Mouse (Mus musculus): Measurements from ENCODE around the gene Foxo1. TPM values are rescaled to one million over a fixed set of nuclear protein-coding genes. Genes with fewer than 3 reads are reported as not detected.

The Foxo1 gene
- polyA plus RNA-seq, 1 experiment from 2014 or later = 5.4 TPM

DNA sequence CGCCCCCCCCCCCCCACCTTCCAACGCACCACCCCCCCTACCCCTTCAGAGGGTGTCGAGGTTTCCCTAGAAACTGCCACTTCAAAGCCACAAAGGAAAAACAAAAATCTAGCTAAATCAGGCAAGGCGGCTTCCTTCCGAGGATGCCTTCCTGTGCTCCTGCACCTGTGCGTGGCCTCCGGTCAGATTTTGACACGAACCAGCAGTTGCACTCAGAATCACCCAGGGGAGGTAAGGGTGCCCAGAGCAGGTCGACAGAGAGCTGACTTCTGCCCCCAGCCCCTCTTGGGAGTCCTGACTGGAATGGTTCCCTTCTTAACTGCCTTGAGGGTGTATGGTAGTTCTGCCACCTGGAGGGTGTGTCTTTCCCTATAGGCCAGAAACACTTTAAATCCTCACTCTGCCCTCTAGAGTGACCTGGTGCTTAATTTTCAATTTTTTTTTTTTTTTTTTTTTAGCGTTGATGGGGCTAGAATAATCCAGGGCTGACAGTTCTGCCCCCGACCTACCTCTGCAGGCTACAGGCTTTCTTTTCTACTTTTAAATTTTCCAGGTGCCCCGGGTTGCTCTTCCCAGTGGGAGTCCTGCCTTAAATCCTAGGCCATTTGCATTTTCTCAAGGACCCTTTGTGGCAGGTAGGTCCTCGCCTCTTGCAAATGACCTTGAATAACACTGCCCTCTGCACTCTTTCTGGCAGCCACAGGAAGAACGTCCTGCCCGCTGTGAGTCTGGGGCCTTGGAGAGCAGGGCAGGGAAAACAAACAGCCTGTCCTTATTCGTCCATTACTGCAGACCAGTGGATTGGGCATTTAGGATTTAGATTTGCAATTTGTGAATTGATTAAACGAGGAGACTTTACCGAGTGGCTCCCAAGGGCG, 132.4 kb downstream of the Foxo1 start:
- Histone ChIP-seq H3K9ac (0 out of 2 replicates have a peak overlapping the region, but pooled peaks have one; percentile 55), H3K4me2 (peak overlapping the region; percentile 75), H3K27me3 (no peaks in the 10 kb centered on the region), H3K27ac (peak overlapping the region; percentile 55), H3K36me3 (no peaks in the 10 kb centered on the region), H3K4me3 (peak overlapping the region; percentile 37), H3K9me3 (replicated peaks) (no peaks in the 10 kb centered on the region), H3K4me1 (replicated peaks) (peaks cover 24% of the 10 kb centered on the region)
- WGBS = 18% methylated on average over 19 of the region's 19 CpGs
- ATAC-seq (replicated peaks; ENCODE audit: insufficient number of reproducible peaks, insufficient read depth, low FRiP score, low read depth) = no peak

DNA sequence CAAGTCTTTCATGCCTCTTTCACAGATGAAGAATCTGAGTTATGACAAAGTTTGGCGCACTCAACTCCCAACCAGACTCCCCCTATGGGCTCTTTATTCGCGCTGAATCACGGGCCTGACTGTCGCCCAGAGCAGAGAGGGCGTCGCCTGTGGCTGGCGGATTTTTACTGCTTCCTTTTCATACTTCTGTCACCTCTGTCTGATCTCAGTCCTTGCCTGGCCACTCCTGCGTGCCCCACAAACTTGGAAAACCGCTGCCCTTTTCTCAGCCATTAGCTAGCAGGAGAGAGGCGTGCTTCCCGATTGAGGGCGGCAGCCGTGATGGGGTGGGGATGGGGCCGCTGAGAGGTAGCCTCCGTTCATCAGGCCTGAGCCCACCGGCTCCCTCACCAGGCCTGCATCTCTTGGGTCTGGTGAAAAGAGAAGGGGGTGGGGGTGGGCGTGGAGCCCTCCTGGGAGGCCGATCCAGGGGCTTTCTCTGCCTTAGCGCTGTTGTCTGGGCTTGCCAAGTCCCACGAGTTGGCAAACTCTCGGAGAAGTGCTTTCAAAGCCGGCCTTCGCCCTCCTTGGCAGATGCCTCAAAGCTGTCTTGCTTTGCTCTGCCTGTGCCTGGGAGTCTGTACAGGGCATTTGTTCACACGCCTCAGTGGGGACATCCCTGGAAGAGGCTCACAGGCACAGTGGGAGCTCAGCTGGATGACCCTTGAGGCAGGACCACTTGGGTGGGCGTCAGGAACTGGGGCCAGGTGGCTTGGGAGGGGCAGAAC, 133.2 kb downstream of the Foxo1 start:
- H3K9ac ChIP-seq = peak overlapping the region; percentile 55
- WGBS = 3% methylated on average over 26 of the region's 26 CpGs
- no peaks in the 10 kb centered on the region for H3K36me3 ChIP-seq
- peak overlapping the region; percentile 37 for H3K4me3 ChIP-seq
- no peaks in the 10 kb centered on the region for H3K9me3 ChIP-seq (replicated peaks)
- peak overlapping the region; percentile 75 for H3K4me2 ChIP-seq
- H3K27ac ChIP-seq = peak overlapping the region; percentile 55
- H3K27me3 ChIP-seq = no peaks in the 10 kb centered on the region
- peaks cover 24% of the 10 kb centered on the region for H3K4me1 ChIP-seq (replicated peaks)
- ATAC-seq (replicated peaks; ENCODE audit: insufficient number of reproducible peaks, insufficient read depth, low FRiP score, low read depth) = 0 out of 2 replicates have a peak, but pooled peaks have one; percentile 45

Other genes starting within 250 kb of the Foxo1 start
- gene Maml3, start 163.3 kb upstream of the Foxo1 start, polyA plus RNA-seq (2015; fragmentation: Nextera tagmentation; extraction: Ambion mirVana) = 1.9 and 2.9 TPM in 2 replicates

All from heart, embryonic 15.5 days (tissue).